Mouse (Mus musculus): Measurements from ENCODE around the gene S100a14.

S100a14 gene

DNA sequence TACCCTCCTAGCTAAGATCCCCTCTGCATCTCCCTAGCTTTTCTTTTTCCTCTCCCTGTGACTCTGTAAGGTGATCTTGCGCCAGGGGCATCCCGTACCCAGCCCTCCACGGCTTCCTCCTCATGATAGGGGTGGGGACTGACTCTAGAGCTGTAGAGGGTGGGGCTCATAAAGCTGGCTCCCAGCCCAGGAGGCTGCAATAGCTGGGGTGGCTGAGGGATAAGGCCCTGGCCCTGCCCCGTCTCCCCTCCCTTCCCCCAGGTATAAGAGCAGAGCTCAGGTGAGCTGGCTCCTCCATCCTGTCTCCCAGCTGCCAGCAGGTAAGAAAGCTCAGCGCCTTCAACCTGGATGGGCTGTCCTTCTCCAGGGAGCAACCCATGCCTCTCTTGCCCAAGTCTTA, at the start of gene S100a14:
Gene S100a14 (plus strand): TSS at position 277 of the 400 bp plus-strand sequence.
- CTCF ChIA-PET = no interaction called here

DNA sequence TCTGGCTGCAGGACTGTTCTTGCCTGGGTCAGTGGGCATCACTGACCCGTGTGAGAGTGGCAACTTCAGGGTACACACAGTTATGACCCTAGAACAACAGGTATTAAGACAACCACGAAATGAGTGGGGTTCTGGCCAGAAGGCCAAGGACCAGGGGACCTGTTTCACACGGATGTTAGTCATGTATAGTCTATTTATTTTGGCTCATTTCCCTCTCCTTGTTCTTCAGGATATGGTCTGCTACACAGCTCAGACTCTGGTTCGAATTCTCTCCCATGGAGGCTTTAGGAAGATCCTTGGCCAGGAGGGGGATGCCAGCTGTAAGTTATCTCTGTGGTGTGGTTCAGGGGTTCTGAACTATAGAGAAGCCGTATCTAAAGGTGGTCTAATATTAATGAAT, 39.7 kb upstream of the S100a14 start:
- CTCF ChIA-PET = no interaction called here

DNA sequence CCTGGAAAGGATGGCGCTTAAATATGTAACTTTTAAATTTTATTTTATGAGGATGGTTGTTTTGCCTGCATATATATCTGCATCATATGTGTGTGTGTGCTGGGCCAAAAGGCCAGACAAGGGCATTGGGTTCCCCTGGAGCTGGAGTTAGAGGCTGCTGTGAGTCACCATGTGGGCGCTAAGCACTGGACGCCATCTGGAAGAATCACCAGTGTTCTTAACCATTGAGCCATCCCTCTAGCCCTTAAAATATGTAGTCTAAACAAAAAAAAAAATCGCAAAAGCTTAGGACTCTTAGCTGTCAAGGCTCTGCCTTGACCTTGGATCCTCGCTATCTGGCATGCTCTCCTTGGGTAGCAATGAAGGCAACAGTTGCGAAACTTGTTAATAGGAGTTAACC, 38.1 kb upstream of the S100a14 start:
- CTCF ChIA-PET = no interaction called here

DNA sequence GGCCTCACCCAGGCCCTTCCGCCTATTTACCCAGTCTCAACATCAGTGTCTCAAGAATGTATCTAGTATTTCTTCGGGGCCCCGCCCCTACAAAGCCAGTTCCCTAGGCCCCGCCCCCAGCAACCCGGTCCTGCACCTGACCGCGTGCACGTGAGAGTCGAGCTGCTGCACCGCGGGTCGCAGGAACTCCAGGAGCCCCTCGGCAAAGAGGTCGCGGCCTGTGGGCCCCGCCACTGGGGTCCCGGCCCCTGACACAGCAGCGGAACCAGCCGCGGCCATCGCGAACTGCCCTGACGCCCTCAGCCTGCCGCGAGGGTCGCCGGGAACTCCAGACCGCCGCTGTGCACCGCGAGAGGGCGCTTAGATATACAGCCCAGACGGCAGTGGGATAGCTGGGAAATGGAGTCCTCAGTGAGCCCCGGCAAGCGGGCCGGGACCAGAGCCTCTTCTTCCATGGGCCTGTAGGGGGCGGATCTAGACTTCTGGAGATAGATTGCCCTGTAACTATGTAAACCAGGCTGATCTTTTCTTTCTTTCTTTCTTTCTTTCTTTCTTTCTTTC, 35.9 kb upstream of the S100a14 start, which contains the start of gene Snapin:
Gene Snapin (minus strand): TSS at position 338 of the 561 bp plus-strand sequence.
- CTCF ChIA-PET = interaction anchor here (0.6 to 0.7 kb wide), 2 partner anchors 22 to 1164 kb away, joined by 3 to 5 read pairs; no protein-coding TSS in a partner anchor

DNA sequence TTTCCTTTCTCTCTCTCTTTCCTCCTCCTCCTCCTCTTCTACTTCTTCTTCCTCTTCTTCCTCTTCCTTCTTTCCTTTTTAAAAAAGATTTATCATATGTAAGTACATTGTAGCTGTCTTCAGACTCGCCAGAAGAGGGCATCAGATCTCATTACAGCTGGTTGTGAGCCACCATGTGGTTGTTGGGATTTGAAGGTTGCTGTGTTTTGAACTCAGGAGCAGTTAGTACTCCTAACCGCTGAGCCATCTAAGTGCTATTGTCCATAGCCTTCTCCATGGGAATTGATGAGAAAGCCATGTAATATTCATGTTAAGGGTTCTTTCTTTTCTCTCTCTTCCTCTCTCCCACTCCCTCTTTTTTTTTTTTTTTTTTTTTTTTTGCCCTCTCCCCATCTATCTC, 35.3 kb upstream of the S100a14 start:
- CTCF ChIA-PET = interaction anchor here (0.7 kb wide), 1 partner anchor 23 kb away, joined by 3 read pairs; no protein-coding TSS in a partner anchor

DNA sequence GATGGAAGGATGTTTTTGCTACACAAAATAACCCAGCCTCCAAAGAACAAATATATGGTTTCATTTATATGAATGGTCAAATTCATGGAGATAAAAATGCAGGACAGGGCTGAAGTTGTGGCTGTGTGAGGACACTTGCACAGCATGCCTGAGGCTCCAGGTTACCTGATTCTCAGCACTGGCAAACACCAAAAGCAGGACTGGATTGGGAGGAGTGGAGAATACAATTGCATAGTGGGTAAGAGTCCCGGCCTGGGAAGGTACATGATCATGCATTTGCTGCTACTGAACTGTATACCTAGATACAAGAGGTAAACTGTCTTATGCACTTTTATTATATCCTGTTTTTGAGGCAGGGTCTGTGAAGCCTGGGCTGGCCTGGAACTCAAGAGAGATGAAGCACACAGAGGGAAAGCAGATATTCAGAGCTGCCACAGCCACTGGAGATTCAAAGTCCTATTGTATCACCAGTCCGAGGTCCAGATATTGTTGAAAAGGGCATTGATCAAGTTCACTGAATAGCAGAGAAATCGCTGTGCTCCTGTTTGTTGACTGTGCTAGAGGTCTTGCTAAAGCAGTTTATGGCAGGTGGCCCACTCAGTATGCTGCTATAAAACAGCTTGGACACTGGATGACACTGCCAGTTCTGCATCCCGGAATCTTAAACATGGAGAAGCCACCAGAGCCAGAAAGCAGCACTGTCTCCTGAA, 32.7 kb upstream of the S100a14 start:
- CTCF ChIA-PET = interaction anchor here (1.7 kb wide), 1 partner anchor 10 kb away, joined by 4 read pairs; no protein-coding TSS in a partner anchor

DNA sequence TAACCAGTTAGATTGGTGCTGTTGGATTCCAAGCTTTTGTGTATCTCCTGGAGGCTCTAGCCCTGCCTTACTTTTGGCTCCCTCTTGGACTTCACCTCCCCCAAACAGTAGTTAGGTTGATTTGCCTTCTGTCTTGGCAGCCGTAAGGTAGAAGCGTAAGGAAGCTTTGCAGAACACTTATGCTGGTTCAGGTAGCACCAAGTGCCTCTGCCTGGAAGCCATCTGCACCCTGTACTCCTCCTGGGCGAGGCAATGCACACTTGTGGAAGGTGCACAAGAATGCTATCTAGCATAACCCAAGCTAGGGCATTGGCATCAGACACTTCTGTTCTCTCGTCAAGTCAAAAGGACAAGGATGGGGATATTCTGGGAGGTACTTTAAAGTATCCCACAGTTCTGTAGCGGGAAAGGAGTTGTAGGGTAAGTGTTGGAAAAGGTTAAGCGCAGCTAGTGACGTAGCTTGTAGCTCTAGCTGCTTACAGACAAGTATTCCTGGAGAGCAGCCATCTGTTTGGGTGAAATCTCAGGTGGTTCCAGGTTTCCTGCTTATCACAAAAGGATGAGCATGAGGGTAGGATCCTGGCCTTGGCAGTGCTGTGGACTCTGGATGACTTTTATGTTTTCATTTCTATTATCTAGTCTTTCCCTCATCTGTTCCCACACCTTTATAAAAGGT, 30.7 kb upstream of the S100a14 start:
- CTCF ChIA-PET = no interaction called here

DNA sequence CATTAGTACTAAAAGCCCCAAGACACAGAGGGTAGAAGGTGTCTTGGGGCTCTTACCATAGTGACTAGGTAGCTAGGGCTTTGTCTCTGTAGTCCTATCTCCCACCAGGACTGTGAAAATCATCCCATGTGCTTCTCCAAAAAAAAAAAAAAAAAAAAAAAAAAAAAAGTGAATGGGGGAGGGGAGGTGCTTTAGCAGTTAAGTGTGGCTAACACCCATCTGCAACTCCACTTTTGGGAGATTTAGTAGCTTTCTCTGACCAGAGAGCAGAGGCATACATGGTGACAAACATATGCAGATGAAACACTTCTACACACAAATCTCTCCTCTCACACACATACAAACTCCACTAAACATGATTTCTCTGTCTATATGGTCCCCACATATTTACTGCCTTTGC, 29.1 kb upstream of the S100a14 start:
- CTCF ChIA-PET = interaction anchor here (0.6 kb wide), 1 partner anchor 18 kb away, joined by 6 read pairs; no protein-coding TSS in a partner anchor

DNA sequence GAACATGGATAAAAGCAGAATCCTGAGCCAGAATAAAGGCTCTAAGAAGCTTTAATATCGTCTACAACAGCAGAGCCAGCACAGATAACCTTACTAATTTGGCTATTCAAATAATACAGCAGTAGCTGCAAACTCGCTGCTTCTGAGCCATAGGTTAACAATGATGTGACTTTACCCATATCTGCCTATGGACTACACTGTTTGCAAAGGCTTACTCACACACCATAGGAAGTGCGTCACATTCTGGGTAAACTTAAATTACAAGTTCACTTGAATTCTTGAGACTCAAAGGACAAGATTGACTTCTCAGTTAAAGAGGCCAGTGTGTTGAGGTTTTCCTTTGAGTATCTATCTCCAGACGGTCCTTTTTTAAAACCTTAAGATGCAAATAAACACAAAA, 23.2 kb upstream of the S100a14 start:
- CTCF ChIA-PET = interaction anchor here (1.0 kb wide), 1 partner anchor 11 kb away, joined by 4 read pairs; no protein-coding TSS in a partner anchor

DNA sequence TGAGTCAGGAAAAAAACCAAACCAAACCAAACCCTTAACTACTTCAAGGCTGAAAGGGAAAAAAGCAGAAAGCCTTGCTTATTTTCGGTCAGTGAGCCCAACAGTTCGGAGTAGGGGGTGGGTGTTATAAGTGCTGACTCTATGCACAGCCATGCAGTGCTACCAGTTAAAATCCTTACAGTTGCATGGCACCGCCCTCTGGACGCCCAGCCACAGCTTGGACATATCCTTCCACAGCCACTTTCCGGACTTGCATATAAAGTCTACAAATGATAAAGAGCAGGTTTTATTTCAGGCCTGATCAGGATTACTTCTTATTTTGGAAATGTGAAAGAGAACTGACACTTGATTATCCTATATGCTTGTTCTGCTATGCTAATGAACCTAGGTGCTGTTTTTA, 21.4 kb upstream of the S100a14 start:
- CTCF ChIA-PET = interaction anchor here (0.9 kb wide), 1 partner anchor 12 kb away, joined by 3 read pairs; no protein-coding TSS in a partner anchor

DNA sequence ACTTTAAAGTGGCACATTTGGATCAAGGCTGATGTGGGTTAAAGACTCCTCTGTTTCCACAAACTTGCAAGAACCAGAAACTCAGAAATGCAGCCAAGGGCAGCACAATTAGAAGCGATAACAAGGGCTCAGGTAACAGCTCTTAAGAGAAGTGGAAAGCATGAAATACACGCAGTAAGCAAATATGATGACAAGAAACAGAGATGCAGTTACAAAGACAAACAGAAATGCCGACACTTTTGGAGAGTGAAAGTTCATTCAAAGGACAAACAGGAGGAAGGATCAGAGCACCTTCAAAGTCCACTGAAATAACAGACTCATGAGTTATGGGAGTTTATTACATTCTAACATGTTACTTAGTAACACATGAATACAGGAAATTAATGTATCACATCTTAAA, 20.3 kb upstream of the S100a14 start:
- CTCF ChIA-PET = no interaction called here

DNA sequence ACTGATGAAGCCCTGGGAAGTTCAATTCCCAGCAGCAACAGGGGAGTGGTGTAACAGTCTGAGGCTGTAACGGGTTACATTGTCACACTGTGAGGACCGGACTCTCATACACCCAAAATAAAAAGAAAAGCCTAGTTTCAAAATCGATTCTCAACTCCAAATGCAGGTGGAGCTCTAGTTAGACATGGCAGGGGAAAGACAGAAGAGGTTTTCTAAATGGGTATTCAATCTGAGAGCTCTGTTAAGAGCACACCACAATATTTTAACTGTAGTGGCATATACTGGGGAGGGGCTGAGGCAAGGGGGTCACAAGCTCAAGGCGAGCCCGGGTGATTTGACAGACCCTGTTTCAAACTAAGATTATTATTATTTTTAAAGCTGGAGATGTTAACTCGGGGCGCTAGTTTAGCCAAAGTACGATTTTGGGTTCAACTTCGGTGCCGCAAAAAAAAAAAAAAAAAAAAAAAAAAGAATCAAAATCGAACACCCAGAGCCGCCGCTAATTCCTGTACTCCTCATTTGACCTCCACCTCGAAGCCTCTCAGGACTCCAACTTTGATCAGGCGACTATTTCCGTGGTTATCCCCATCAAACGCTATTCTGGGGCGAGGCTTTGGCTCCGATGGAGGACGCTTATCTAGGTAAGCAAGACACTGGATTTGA, 18.2 kb upstream of the S100a14 start:
- CTCF ChIA-PET = no interaction called here

DNA sequence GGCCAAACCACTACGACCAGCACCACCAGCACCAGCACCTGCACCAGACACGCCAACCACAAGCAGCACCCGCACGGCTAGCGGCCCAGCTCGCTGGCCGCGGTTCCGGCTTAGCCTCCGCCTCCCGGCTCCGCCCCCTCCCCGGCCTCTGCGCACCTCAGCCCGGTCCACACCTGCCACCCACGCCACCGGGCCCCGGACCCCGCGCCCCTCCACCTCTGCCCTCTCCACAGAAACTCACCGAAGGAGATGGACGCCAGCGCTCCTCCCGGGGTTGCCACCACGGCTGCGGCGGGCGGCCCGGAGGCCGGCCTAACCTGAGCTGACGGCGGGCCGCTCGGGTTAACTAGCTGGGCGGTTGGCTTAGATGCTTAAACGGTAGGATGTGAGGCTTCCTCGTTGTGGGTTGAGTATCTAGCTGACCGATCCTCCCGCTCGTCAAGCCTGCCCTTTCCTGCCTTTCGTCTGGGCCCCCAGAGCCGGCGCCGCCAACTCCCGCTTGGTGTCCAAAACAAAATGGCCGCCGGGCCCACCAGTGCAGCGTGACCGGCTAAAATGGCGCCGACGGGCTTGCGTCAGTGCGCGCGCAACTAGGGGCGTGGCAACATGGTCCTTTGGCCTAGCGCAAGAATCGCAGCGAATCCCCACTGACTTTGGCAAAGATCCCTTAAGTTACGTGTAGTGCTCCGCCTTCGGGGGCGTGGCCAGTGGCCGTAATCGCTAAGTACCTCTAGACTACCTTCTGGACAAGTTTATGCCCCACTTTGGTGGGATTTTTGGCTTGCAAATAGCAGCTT, 17.5 kb upstream of the S100a14 start, which contains the start of gene Chtop:
Gene Chtop (minus strand): TSS at position 549 of the 797 bp plus-strand sequence.
- CTCF ChIA-PET = no interaction called here

DNA sequence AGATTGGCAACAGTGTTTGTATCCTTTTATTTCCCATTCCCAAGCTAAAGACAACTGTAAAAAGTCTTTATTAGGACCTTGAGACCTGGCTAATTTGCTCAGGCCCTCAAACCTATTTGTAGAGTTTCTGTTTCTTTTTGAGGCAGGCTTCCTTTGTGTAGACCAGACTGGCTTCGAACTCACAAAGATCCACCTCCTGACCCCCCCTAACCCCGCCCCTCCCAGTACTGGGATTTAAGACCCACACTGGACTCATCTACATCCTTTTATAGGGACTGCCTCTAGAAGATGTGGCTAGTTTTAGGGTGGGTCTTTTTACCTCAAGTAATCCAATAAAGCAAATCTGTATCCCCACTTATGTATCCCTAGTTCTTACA, 16.9 kb upstream of the S100a14 start:
- CTCF ChIA-PET = no interaction called here

DNA sequence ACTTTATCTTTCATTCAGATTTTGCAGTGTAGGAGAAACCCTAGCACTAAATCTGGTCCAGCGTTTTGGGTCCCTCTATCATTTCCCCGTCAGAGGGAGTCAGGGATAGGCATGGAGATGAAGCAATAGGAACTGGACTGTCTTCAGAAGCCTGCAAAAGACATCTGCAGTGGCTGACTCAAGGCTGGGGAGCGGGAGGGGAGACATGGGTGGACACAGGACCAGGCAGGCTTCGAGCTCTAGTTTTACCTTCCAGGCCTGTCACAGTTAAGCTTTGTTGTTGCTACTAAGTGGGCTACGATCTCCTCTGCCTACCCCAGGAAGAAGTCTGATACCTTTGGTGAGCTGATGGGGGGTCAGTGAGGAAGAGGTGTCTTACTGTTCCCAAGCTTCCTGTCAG, 14.4 kb upstream of the S100a14 start:
- CTCF ChIA-PET = interaction anchor here (0.6 to 1.1 kb wide), 2 partner anchors 100 to 103 kb away, joined by 3 to 4 read pairs; no protein-coding TSS in a partner anchor

DNA sequence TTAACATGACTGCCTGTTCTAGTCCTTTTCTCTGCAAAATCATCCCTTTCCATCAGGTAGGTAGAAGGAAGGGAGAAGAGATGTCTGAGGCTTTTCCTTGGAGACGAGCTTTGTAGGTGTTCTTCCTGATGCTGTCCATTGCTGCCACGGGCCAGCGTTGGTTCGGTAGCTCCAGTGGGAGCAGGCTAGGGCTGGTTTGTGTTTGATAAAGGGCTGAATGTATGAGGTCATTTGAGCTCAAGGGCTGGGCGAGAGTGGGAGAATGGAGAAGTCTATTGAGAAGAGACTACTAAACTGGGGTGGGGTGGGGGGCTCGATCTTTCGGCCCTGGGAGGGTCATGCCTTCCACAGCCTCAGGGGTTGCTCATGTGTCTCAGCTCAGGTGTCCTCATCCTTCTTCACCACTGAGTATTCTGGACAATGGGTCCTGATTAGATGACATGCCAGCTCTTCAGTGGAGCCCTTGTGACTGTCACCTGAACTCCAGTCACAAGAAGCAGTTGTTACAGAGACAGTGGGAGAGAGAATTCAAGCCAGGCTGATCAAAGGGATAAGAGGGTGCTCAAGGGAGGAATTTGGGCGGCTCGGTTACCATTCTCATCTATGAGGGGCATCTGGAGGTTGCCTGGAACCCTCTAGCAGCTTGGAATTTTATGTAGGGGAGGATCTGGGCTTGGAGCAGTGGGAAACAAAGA, 13.6 kb upstream of the S100a14 start:
- CTCF ChIA-PET = no interaction called here

DNA sequence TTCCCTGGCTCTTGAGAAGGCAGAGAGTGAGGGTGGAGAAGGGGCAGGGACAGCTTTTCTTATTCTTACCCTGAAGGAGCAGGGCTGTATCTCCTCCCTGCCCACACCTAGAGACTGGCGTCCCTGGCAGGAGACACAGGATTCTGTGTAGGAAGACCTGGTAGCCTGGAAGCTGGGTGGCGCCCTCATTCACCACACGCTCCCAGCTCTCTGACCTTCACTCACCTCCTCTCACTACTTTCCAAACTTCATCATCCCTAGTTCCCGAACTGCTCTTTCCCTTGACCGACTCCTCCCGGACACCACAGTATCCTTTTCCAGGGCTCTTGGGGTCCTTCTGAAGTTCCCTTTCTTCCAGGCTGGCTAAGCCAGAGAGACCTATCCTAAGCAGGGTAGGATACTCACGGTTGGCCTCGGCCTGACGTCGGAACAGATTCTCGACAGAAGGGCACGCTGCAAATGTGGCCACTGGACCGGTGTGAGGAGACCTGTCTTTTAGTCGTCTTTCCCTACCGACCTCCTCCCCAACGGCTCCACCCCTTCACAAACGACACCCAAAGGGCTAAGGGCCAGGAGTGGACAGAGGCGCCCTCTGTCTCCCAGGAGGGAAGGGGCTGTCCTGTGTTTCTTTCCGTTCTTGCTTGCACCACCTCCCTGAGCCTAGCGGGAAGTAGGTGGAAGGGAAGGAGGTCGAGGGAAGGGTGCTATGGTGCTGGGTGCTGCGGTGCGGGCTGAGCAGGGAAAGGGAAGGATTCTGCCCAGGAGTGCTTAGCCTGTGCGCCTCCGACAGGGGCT, 12.7 kb upstream of the S100a14 start, which contains the start of the genes S100a1 and S100a13:
Gene S100a1 (minus strand): TSS at position 597 of the 795 bp plus-strand sequence.
Gene S100a13 (plus strand): TSS at position 640 of the 795 bp plus-strand sequence.
- CTCF ChIA-PET = no interaction called here

DNA sequence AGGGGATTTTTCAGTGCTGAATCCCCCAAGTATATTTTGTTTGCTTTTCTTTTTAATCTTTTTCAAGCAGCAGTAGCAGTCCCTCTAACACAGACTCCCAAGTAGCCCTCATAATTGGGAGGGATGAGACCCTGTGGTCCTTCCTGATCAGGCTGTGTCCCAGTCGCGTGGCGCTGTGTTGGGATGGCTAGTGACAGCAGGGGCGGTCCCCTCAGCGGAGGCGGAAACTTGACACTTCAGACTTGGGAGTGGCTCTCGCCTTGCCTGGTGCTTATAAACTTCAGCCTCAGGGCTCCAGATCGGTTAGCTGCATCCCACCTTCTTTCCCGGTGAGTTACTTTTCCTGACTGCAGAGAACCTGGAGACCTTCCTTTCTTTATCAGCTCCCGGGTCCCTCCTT, 12.0 kb upstream of the S100a14 start:
- CTCF ChIA-PET = no interaction called here

DNA sequence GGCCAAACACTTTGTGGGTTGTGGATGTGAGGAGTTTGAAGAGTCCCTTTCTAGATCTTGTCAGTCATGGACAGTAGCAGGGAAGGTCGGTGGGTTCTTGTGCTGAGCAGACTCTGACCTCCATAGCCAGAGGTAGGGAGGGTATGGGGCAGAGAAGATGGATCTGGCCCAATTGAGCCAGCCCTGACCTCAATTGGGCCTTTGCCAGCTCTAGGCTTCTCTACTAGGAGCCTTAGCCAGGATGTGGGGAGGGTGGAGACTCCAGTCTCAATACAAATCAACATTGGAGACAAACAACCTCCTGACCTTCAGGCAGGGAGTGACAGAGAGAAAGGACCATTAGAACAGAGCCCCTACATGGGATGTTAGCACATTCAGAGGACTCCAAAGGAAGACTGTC, 11.4 kb upstream of the S100a14 start:
- CTCF ChIA-PET = no interaction called here

DNA sequence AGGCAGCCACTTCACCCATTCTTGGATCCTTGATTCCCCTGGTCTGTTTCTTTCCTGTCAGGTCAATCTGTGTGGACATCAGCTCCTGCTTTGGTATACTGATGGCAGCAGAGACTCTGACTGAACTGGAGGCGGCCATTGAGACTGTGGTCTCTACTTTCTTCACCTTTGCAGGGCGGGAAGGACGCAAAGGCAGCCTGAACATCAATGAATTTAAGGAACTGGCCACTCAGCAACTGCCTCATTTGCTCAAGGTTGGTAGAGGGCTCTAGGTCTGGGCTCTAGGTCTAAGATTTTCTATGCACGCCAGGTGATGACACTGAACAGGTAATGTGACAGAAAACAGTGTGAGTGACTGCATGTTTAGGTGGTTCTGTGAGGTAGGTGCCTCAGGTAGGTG, 10.9 kb upstream of the S100a14 start:
- CTCF ChIA-PET = no interaction called here

Measured in spleen, embryonic (tissue).